Mouse (Mus musculus) monocyte, adult 5-6 weeks (primary cell): ENCODE data around the gene Apom. TPM values are rescaled to one million over a fixed set of nuclear protein-coding genes. Genes with fewer than 3 reads are reported as not detected.

Source experiments
- ATAC-seq: fragments of 153-309, 156-312 bp; replicated peaks from 2 replicates; pipeline ENCODE4 v1.8.0; 2017; ENCODE audit warnings: mild to moderate bottlenecking; ENCODE audit not compliant: low TSS enrichment, insufficient number of reproducible peaks, severe bottlenecking, poor library complexity, low FRiP score
- total RNA-seq: library from RNA; stranded (forward); fragments of 200-1000, 200-491, 200-594 nt; gene quantifications from 3 replicates; pipeline ENCODE4 v1.2.3, GENCODE M21; 2017

The Apom gene
- total RNA-seq, 1 experiment from 2014 or later: 1.4 TPM

DNA sequence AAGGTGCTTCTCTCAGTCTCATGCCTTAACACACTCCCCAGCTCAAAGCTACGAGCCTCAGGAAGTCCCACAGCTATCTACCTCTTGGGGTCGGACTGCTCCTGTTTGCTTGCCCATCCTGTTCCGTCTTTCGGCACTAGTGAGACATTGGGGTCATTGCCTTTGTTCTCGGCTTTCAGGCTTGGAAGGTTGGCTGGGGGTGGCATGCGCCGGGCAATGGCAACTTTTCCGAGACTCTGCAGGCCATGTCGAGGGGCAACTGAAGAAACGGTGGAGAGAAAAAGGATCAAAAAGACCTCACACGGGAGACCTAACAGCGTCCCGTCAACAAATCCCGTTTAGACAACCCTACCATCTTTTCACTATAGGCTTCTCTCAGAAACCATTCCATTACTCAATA lies 30.3 kb upstream of the Apom start:
- no peak for ATAC-seq

DNA sequence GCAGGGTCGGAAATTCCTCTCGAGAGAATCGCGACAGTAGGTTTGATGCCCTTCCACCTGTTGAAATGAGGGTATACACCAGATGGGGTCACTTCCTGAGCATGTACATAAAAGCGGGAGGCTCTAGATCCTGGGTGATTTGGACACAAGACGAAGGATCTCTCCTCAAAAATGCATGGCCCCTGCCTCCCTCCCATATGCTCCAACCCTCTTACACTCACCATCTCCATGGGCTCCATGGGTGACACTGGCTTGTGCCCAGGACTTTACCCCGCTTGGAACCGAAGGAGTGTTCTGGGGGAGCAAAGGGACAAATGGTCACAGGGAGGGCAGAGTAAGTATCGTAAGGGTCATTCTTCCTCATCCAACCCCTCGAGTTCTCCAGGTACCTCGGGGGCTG lies 29.6 kb upstream of the Apom start:
- ATAC-seq: no peak

DNA sequence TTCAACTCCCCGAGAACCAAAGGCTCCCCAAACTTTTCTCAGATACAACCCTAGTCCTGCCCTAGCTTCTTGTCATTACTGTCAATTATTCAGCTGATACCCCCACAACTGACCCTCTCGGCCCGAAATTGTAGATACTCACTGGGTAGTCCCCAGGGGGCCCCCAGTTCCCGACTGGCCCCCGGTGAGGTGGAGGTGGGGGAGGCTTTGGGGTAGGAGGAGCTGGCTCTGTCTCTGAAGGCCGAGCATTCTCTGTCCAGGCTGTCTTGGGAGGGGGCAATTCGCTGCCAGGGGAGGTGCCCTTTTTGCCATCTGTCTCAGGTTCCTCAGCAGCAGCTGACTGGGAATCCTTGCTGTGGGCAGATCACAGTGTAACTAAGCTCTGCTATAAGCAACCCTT lies 27.8 kb upstream of the Apom start:
- ATAC-seq: no peak

DNA sequence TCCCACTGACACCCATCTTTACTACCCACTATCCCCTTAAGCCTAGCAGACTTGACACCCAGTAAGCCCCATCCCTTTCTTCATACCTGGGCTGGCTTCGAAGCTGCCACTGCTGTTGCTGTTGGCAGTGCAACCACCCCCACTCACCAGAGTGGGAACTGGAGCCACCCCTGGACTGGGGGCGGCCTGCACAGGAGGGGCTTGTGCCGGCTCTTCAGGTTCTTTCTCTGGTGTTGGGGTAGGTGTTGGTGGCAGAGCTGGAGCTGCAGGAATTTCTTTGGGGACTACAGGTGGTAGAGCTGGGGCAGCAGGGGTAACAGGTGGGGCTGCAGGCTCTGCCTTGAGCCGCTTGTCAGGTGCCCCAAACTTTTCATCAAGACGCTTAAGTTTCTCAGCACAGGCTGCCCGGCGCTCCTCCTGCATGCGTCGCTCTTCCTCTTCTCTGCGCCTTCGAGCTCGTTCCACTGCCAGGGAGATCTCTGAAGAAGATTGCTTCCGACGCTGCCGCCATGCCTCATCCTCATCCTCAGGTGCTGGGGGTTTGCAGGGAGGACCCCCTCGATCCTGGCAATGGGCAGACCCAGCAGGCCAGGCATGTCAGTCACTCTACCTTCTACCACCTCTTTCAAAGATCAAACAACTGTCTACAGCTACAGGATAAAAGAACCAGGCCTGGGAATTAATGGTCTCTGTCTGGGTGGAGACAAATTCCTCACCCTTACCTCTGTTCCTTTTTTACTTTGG lies 27.2 kb upstream of the Apom start:
- ATAC-seq: no peak

DNA sequence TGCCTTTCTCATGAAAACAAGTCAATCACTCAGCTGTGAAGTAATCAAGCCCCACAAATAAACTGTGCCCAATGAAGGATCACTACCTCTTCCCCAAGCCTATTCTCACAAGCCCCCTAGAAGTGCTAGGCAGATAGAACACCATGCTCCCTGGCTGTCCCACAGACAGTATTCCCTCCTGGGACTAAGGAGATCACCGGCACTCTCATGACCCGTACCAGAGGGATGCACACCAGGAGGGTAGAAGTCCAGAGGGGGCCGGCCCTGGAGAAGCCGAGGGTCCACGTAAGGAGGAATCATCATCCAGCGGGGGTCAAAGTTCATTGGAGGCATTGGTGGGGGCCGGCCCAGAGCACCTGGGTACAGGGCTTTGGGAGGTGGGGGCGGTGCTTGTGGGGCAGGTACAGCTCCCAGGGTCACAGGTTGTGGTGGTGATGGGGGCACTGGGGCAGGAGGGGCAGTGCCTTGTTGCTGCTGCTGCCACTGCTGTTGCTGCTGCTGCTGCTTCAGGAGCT lies 25.9 kb upstream of the Apom start:
- no peak for ATAC-seq

DNA sequence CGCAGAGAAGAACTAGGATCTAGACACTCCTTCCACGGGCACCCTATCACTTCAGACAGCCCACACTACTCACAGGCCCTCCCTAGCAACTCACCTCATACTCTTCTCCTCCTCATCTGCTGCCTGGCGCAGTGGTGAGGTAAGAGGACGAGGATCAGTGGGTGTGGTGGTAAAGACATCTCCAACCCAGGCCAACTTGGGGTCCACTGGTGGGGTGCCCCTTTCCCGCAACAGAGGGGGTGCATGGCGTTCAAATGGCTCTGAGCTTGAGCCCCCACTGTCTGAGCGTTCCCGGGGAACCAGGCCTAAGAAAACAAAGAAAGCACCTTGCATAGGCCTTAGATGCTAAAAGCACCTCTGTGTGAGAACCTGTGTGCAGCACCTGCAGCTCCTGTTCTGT lies 25.4 kb upstream of the Apom start:
- ATAC-seq: no peak

DNA sequence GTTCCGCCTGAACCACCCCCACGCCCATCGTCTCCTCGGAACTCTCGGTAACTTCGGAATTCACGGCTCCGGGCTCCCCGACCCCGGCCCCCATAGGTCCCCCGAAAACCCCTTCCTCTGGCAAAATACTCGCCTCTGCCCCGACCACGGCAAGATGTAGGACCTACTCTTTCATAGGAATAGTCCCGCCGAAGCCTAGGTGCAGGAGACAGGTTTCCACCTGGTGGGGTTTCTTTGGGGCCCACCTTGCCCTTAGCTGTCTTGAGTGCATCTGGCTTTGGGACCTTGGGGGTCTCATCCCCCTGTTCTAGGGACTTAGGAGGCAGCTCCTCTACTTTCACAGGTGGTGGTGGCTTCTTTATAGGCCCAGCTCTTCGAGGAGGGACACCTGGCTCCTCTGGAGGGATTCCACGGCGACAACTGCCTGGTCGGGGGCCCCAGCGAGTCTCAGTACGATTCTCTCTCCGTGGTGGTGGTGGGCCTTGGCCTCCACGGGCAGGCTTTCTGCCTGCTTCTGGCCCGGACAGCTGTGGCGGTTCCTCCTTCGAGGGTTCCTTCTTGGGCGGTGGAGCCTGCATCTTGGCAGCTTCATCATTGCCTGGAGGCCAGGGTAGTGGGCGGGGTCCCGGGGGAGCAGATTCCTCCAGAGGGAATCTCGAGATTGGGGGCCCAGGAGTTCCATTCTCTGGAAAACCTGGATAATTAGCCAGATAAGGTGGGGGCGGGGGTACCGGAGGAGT lies 24.8 kb upstream of the Apom start:
- no peak for ATAC-seq

DNA sequence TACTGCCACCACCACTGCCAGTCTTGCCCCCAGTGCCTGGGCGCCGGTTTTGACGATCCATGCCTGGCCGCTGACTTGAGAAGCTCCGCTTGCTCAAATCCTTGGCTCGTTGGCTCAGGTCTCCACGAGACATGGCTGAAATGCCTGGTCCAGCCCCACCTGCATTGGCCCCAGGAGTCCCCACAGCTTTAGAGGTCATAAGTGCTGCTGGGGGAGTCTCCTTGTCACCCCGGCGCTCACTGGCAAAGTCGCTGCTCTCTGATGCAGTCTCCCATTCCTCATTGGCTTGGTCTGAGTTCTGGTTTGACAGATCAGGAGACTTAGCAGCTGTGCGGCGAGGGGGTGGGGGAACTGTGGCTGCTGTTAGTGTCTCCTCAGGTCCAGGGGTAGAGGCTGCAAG lies 23.6 kb upstream of the Apom start:
- no peak for ATAC-seq

DNA sequence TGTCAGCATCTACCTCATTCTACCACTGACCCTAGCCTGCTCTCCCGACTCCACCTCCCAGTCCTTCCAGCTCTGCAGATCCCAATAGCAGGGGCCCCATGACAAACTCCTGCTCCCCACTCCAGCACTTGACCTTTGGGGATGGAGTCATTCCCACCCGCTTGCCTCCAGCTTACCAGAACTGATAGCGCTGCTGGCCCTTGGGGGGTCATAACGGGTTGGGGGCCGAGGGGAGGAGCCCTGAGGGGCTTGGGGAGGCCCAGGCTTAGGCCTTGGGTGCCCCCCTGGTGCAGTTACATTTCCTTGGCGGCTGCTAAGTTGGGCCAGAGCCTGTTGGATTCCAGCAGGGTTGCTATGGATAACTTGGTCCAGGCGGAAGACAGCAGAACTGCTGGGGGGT lies 22.8 kb upstream of the Apom start:
- ATAC-seq: no peak

DNA sequence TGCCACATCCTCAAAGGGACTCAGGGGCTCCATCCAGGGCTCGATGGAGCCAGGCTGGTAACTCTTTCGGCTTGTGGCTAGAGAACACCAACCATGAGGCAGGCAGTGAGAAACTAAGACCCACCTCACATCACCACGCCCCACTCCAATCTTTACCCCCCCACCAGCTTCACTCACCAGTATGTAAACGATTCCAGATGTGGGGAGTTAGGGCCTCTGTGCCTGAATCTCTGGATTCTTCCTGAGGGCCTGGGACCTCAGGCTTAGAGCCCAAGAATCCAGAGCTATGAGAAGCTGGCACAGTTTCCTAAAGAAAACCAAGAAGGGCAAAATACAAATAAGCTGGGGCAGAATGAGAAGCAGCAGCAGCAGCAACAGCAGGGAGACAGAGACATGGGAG lies 22.1 kb upstream of the Apom start:
- ATAC-seq: no peak

DNA sequence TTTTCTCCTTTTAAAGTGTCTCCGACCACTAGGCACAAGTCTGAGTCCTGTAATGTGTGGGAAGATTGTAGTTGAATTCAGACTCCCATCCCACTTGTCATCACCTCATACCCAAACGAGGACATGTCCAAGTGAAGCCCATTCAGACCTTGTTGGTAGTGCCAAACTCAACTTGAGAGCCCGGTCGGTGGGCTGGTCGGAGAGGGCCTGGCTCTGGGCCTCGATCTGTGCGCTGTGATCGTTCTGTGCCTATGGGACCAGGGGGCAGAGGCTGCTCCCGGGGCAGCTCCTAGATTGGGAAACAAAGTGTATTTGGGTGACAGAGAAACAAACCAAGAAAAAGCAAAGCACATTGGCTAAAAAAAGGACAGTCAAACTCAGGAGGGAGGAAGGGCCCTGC lies 21.2 kb upstream of the Apom start:
- ATAC-seq: no peak

DNA sequence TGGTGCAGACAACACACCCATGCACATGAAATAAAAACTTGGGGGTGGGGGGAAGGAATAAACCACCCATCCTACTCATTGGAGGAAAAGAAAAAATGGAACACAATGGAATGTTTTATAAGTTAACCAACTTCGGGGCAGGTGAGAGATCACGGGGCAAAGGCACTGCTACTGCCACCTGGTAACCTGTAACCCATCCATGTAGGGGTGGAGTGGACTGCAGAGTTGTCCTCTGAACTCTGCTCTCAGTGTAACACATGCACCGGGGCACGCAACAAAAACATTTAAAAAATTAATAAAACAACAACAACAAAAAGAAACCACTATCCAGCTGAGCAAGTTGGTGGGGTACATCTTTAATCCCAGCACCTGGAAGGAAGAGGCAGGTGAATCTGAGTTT lies 20.3 kb upstream of the Apom start:
- ATAC-seq: no peak

DNA sequence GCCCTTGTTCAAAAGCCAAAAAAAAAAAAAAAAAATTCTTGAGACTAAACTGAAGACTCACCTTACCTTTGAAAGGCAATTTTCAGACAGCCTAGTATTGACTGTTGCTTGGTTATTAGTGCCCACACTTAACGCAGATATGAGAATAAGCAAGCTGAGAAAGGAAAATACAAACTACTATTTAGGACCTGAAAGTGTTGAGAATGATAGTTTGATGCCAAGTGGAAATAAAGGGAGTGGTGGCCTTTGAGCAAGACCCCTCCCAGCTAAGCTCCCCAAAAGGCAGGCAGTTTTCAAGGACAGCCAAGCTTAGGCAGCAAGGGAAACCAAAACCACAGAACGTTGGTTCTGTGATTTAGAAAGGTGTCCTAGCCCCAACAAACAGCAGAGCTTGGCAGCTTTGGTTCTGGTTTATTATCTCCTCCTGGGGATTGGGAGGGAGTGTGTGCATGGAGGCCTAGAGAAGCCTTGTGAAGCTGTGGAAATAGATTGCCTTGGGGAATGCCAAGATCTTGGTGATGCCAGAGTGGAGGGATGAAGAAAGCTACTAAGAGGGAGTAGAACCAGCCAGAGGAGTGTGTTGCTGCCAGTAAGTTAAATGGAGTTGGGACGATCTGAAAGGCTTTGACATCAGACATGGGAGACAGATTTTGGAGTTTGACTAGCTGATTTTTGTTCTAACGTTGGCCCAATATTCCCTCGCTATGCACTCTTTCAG lies 16.2 kb upstream of the Apom start:
- ATAC-seq: no peak

DNA sequence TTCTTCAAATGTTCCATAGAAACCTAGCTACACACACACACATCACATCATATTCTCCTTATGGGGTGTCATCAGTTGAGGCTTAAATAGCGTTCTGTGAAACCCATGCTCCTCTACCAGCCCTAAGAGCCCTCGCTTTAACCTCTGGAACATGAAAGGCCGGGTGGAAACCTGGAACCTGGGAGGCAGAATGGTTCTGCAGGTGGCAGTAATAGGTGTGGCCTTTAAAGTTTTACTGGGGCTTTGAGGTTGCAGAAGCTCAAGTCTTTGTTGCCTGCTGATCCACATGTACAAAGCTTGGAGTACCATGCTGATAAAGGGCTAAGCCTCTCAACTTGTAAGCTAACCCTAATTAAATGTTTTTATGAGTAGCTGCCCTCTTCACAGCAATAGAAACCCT lies 15.5 kb upstream of the Apom start:
- no peak for ATAC-seq

DNA sequence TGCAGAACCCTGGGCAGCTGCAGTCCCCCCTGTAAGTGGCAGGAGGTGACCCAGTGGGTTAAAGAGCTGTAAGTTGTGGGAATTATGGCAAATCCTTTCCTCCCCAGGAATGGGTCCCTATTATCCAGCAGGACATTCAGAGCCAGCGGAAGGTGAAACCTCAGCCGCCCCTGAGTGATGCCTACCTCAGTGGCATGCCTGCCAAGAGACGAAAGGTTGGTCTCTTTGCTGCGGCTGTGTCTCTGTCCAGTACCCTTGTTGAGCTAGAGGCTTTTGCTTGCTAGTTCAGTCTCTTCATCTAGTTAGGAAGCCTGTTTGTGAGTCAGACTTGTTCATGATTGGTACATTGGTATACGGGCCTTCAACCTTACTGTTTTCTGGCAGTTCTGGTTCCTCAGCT lies 14.3 kb upstream of the Apom start:
- no peak for ATAC-seq

DNA sequence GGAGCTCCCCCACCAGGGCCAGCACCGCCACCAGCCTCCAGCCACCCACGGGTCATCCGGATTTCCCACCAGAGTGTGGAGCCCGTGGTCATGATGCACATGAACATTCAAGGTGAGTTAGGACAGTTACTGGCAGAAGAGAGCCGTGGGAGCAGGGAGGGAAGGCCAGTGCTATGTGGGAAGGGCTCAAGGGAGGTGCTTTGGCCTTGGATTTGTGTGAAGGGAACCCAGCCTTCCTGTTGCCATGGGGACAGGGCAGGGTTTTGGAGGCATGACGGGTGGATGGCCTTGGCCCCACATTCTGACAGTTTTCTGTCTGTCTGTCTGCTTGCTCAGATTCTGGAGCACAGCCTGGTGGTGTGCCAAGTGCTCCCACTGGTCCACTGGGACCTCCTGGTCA lies 10.1 kb upstream of the Apom start:
- ATAC-seq: no peak

DNA sequence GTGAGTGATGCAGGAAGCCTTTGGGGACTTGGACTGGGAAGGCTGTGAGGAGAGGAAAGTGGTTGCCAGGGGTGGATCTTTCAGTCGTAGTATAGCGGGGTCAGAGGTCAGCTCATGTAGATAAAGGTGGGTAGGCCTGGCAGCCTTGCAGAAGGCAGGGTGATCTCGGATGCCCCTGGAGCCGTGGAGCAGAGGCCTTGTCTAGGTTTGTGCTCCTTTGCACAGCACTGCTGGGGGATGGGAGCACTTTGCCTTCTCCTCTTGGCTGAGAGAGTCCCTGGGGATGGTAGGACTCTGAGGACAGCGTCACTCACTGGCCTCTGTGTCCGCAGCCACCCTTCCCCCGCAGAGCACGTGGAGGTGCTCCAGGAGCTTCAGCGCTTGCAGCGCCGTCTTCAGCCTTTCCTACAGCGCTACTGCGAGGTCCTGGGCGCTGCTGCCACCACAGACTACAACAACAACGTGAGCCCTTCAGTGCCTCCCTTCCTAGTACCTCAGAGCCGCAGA lies 8.7 kb upstream of the Apom start:
- ATAC-seq: no peak

DNA sequence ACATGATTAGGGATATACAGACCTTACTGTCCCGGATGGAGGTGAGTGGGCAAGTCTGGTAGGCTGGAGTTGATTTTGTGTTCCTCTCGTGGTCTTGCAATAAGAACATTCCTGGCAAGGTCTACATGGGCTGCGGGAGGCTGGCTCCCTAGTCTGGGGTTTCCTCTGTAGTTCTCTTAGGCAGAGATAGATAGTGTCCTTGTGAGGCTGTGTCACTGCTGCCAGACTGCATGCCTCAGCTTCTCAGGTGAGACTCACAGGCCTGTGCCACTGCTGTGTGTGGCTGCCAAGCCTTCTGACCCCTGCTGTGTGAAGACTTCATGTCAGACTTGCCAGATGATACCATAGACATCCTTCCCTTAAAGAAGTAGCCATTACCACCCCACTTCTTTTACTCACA lies 7.4 kb upstream of the Apom start:
- ATAC-seq: no peak

DNA sequence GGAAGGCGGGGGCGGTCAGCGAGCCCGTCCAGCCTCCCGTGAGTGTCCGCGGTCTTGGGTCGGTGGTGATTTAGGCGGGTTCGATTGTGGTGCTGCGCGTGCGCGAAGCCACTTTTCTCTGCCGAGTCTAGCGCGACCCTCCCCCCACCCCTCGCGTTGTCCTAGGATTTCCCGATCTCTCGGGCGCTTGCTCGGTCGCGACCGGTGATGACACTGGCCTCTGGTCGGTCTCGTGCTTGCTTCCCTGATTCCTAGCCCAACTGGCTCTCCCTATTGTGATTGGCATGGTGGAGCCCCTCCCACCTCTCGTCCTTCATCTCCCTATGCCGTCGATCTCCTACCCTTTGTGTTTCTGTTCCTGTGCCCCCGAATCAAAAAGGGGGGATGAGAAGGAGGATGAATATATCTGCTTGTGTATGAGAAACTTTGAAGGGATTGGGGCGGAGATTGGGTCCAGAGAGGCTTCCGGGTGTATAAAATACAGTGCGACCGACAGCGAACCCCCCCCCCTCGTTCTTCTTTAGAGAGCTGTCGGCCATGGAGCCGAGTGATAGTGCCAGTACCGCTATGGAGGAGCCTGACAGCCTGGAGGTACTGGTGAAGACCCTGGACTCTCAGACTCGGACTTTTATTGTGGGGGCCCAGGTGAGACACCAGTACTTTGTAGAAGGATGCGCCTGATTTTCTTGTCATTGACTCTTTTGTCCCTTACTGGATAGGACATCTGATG lies 3.9 kb upstream of the Apom start:
- peak; percentile 41 for ATAC-seq
